Mouse (Mus musculus): ENCODE measurements around the gene Baz1b.

The Baz1b gene

GRCm38 (mm10) chr5:135285211-135285610 is 98.1 kb downstream of the Baz1b start:
- DNase-seq = no peak

GRCm38 (mm10) chr5:135286185-135286584 is 99.1 kb downstream of the Baz1b start:
- peak; percentile 85 for DNase-seq

- no peak for DNase-seq
Observed at GRCm38 (mm10) chr5:135286926-135287325, 99.9 kb downstream of the Baz1b start.

GRCm38 (mm10) chr5:135290703-135291102 is 103.6 kb downstream of the Baz1b start:
- no peak for DNase-seq

- DNase-seq = no peak
Observed at GRCm38 (mm10) chr5:135291193-135291592, 104.1 kb downstream of the Baz1b start.

- DNase-seq = no peak
Observed at GRCm38 (mm10) chr5:135292001-135292400, 104.9 kb downstream of the Baz1b start.
